Mouse (Mus musculus) kidney, postnatal 25 days (tissue): ENCODE measurements around the gene Olfr138.

ENCODE experiments used
- DNase-seq, 2 experiments: peaks; one replicate each; pipeline ENCODE4 v3.0.0; 2021; ENCODE audit warnings: mixed read lengths in 2 of 2

Olfr138 gene

GRCm38 (mm10) chr17:38260735-38261134 lies at the start of gene Olfr138:
Gene Olfr138, plus strand, starts transcription at chr17:38261035.
- DNase-seq = no peak

- no peak for DNase-seq
Measured at GRCm38 (mm10) chr17:38307470-38307869, 46.6 kb downstream of the Olfr138 start, which contains the start of gene Olfr137. Gene Olfr137, minus strand, starts transcription at chr17:38307570.
